Mouse (Mus musculus) testis, postnatal 10 days (tissue): Measurements from ENCODE around the gene Zfp54.
A peak's percentile ranks its signal among the peaks of the same experiment; 100 is the strongest.
"Not testable (repeated sequence)": the region's sequence is repeated elsewhere in the genome, so short reads cannot be mapped to it uniquely, and the experiment has no call there.

ENCODE experiments used
- DNase-seq: peaks from one replicate; pipeline ENCODE4 v3.0.0; 2021; ENCODE audit warnings: low spot score

Zfp54 gene

GRCm38 (mm10) chr17:21422664-21423599, at the start of gene Zfp54:
TSS of gene Zfp54 (plus strand) at chr17:21423227.
- peak; percentile 74 for DNase-seq

- DNase-seq = no peak
Observed at GRCm38 (mm10) chr17:21375311-21375710, 47.7 kb upstream of the Zfp54 start.

GRCm38 (mm10) chr17:21383391-21384056, 39.5 kb upstream of the Zfp54 start, which contains the start of gene Zfp677:
TSS of gene Zfp677 (plus strand) at chr17:21383748.
- peak; percentile 76 for DNase-seq

GRCm38 (mm10) chr17:21384057-21384411, 39.0 kb upstream of the Zfp54 start:
- DNase-seq = peak; percentile 52

GRCm38 (mm10) chr17:21438806-21439400, 15.9 kb downstream of the Zfp54 start:
- DNase-seq = not testable (repeated sequence)

- DNase-seq = peak; percentile 68
Observed at GRCm38 (mm10) chr17:21449669-21450068, 26.6 kb downstream of the Zfp54 start.

- DNase-seq = peak; percentile 91
Observed at GRCm38 (mm10) chr17:21450138-21450704, 27.2 kb downstream of the Zfp54 start, which contains the start of gene Zfp51. TSS of gene Zfp51 (plus strand) at chr17:21450374.

- DNase-seq = no peak
Observed at GRCm38 (mm10) chr17:21463550-21463949, 40.5 kb downstream of the Zfp54 start.

GRCm38 (mm10) chr17:21472032-21472652, 49.1 kb downstream of the Zfp54 start:
- DNase-seq = no peak

- DNase-seq = no peak
Observed at GRCm38 (mm10) chr17:21472653-21473307, 49.8 kb downstream of the Zfp54 start.

GRCm38 (mm10) chr17:21473362-21474190, 50.5 kb downstream of the Zfp54 start:
- DNase-seq = no peak

- DNase-seq = not testable (repeated sequence)
Observed at GRCm38 (mm10) chr17:21474729-21475128, 51.7 kb downstream of the Zfp54 start.

- DNase-seq = not testable (repeated sequence)
Observed at GRCm38 (mm10) chr17:21475290-21475689, 52.3 kb downstream of the Zfp54 start.

GRCm38 (mm10) chr17:21476351-21476750, 53.3 kb downstream of the Zfp54 start:
- not testable (repeated sequence) for DNase-seq

GRCm38 (mm10) chr17:21478103-21478777, 55.2 kb downstream of the Zfp54 start:
- DNase-seq = not testable (repeated sequence)
